Mouse (Mus musculus) gastrocnemius, postnatal 25 days (tissue): ENCODE measurements around the gene Lcn10. TPM values are rescaled to one million over a fixed set of nuclear protein-coding genes. Genes with fewer than 3 reads are reported as not detected.
"Not testable (repeated sequence)": the region's sequence is repeated elsewhere in the genome, so short reads cannot be mapped to it uniquely, and the experiment has no call there.

Experiments used
- DNase-seq: peaks from one replicate; pipeline ENCODE4 v3.0.0; 2022
- long read RNA-seq, 2 experiments: library from polyadenylated mRNA; stranded (forward); transcript quantifications; one replicate each; pipeline ENCODE4 v2.0.0; 2021
- total RNA-seq, 2 experiments: library from RNA; stranded (reverse); gene quantifications; 1 replicate in 1 of 2; 2 replicates in 1 of 2; pipeline ENCODE4 v1.2.3; 2021

The Lcn10 gene
- total RNA-seq: not detected
- long read RNA-seq, experiment 1: 0 reads
- long read RNA-seq, experiment 2: 0 reads

GRCm38 (mm10) chr2:25682426-25682825 lies at the start of gene Lcn10:
Gene Lcn10 (plus strand): TSS chr2:25682726.
- no peak for DNase-seq

- no peak for DNase-seq
Observed at GRCm38 (mm10) chr2:25633616-25634015, 48.9 kb upstream of the Lcn10 start.

- DNase-seq: no peak
Observed at GRCm38 (mm10) chr2:25634046-25634445, 48.5 kb upstream of the Lcn10 start.

GRCm38 (mm10) chr2:25639890-25640289 lies 42.6 kb upstream of the Lcn10 start:
- no peak for DNase-seq

- no peak for DNase-seq
Observed at GRCm38 (mm10) chr2:25652902-25653301, 29.6 kb upstream of the Lcn10 start, which contains the start of gene Lcn8. Gene Lcn8 (plus strand): TSS chr2:25653120.

GRCm38 (mm10) chr2:25654502-25654901 lies 28.0 kb upstream of the Lcn10 start:
- DNase-seq: no peak

- peak; percentile 48 for DNase-seq
Observed at GRCm38 (mm10) chr2:25656691-25657090, 25.8 kb upstream of the Lcn10 start.

- DNase-seq: no peak
Observed at GRCm38 (mm10) chr2:25657246-25657645, 25.3 kb upstream of the Lcn10 start.

- DNase-seq: no peak
Observed at GRCm38 (mm10) chr2:25657652-25658051, 24.9 kb upstream of the Lcn10 start, which contains the start of gene Lcn5. Gene Lcn5 (plus strand): TSS chr2:25657952.

GRCm38 (mm10) chr2:25660279-25660678 lies 22.2 kb upstream of the Lcn10 start:
- no peak for DNase-seq

GRCm38 (mm10) chr2:25661245-25661970 lies 21.1 kb upstream of the Lcn10 start:
- no peak for DNase-seq

GRCm38 (mm10) chr2:25663511-25663910 lies 19.0 kb upstream of the Lcn10 start:
- DNase-seq: no peak

- DNase-seq: no peak
Observed at GRCm38 (mm10) chr2:25664125-25664524, 18.4 kb upstream of the Lcn10 start.

GRCm38 (mm10) chr2:25666516-25666915 lies 16.0 kb upstream of the Lcn10 start:
- DNase-seq: no peak

- no peak for DNase-seq
Observed at GRCm38 (mm10) chr2:25676486-25676885, 6.0 kb upstream of the Lcn10 start, which contains the start of gene Lcn6. Gene Lcn6 (plus strand): TSS chr2:25676786.

- DNase-seq: no peak
Observed at GRCm38 (mm10) chr2:25679559-25679958, 3.0 kb upstream of the Lcn10 start.

- no peak for DNase-seq
Observed at GRCm38 (mm10) chr2:25686941-25687340, 4.4 kb downstream of the Lcn10 start.

GRCm38 (mm10) chr2:25694605-25695004 lies 12.1 kb downstream of the Lcn10 start:
- DNase-seq: peak; percentile 21

- DNase-seq: no peak
Observed at GRCm38 (mm10) chr2:25696951-25697350, 14.4 kb downstream of the Lcn10 start.

GRCm38 (mm10) chr2:25698696-25699095 lies 16.2 kb downstream of the Lcn10 start:
- no peak for DNase-seq

GRCm38 (mm10) chr2:25699743-25700142 lies 17.2 kb downstream of the Lcn10 start, which contains the start of gene Obp2a:
Gene Obp2a (plus strand): TSS chr2:25700043.
- DNase-seq: not testable (repeated sequence)

- no peak for DNase-seq
Observed at GRCm38 (mm10) chr2:25701001-25701400, 18.5 kb downstream of the Lcn10 start.

- no peak for DNase-seq
Observed at GRCm38 (mm10) chr2:25703706-25704105, 21.2 kb downstream of the Lcn10 start.
